Mouse (Mus musculus): ENCODE measurements at regions not wholly inside any gene's neighbourhood (a gene's known extent, or its start where the extent isn't known, plus 50 kb on each side); places are given as distances from the start of the nearest gene placed in this dataset.
"Not testable (repeated sequence)": the region's sequence is repeated elsewhere in the genome, so short reads cannot be mapped to it uniquely, and the experiment has no call there.

- no peak overlapping the region for H3K27ac ChIP-seq
- H3K4me3 ChIP-seq = no peak overlapping the region
- no peak for DNase-seq (ENCODE audit: low spot score)
- WGBS = 88% methylated on average over 6 of the region's 6 CpGs
- H3K4me1 ChIP-seq = no peaks in the 10 kb centered on the region
- H3K27me3 ChIP-seq (ENCODE audit: insufficient read depth, poor library complexity, severe bottlenecking) = no peaks in the 10 kb centered on the region
- H3K36me3 ChIP-seq = peaks cover 75% of the 10 kb centered on the region
- H3K9me3 ChIP-seq = no peaks in the 10 kb centered on the region
These were observed 138.8 kb upstream of the Rtl1 start for GRCm38 (mm10) chr12:109738911-109739310.

GRCm38 (mm10) chr12:109742486-109742885 is 142.4 kb upstream of the Rtl1 start:
- H3K9me3 ChIP-seq = no peaks in the 10 kb centered on the region
- H3K27me3 ChIP-seq (ENCODE audit: insufficient read depth, poor library complexity, severe bottlenecking) = no peaks in the 10 kb centered on the region
- peaks cover 6% of the 10 kb centered on the region for H3K4me1 ChIP-seq
- H3K4me3 ChIP-seq = no peak overlapping the region
- WGBS = 88% methylated on average over 11 of the region's 11 CpGs
- H3K36me3 ChIP-seq = peaks cover 60% of the 10 kb centered on the region
- no peak overlapping the region for H3K27ac ChIP-seq
- DNase-seq (ENCODE audit: low spot score) = peak; percentile 70

GRCm38 (mm10) chr12:109743036-109743650 is 143.0 kb upstream of the Rtl1 start:
- no peak overlapping the region for H3K27ac ChIP-seq
- H3K4me1 ChIP-seq = peaks cover 12% of the 10 kb centered on the region
- no peaks in the 10 kb centered on the region for H3K9me3 ChIP-seq
- H3K27me3 ChIP-seq (ENCODE audit: insufficient read depth, poor library complexity, severe bottlenecking) = no peaks in the 10 kb centered on the region
- no peak overlapping the region for H3K4me3 ChIP-seq
- peak; percentile 52 for DNase-seq (ENCODE audit: low spot score)
- peaks cover 58% of the 10 kb centered on the region for H3K36me3 ChIP-seq
- 91% methylated on average over 24 of the region's 24 CpGs for WGBS

- no peak for DNase-seq (ENCODE audit: low spot score)
- H3K9me3 ChIP-seq = no peaks in the 10 kb centered on the region
- no peak overlapping the region for H3K4me3 ChIP-seq
- peaks cover 19% of the 10 kb centered on the region for H3K4me1 ChIP-seq
- H3K27me3 ChIP-seq (ENCODE audit: insufficient read depth, poor library complexity, severe bottlenecking) = no peaks in the 10 kb centered on the region
- WGBS = 85% methylated on average over 4 of the region's 4 CpGs
- no peak overlapping the region for H3K27ac ChIP-seq
- H3K36me3 ChIP-seq = peaks cover 59% of the 10 kb centered on the region
These were observed 144.1 kb upstream of the Rtl1 start for GRCm38 (mm10) chr12:109744186-109744585.

GRCm38 (mm10) chr12:109745731-109746484 is 145.8 kb upstream of the Rtl1 start:
- 71% methylated on average over 15 of the region's 15 CpGs for WGBS
- no peak overlapping the region for H3K4me3 ChIP-seq
- H3K36me3 ChIP-seq = peaks cover 45% of the 10 kb centered on the region
- no peaks in the 10 kb centered on the region for H3K27me3 ChIP-seq (ENCODE audit: insufficient read depth, poor library complexity, severe bottlenecking)
- H3K4me1 ChIP-seq = peaks cover 35% of the 10 kb centered on the region
- H3K9me3 ChIP-seq = no peaks in the 10 kb centered on the region
- DNase-seq (ENCODE audit: low spot score) = peak; percentile 64
- H3K27ac ChIP-seq = 0 out of 2 replicates have a peak overlapping the region, but pooled peaks have one; percentile 16

- peaks cover 38% of the 10 kb centered on the region for H3K36me3 ChIP-seq
- no peaks in the 10 kb centered on the region for H3K27me3 ChIP-seq (ENCODE audit: insufficient read depth, poor library complexity, severe bottlenecking)
- no peak overlapping the region for H3K4me3 ChIP-seq
- peaks cover 36% of the 10 kb centered on the region for H3K4me1 ChIP-seq
- DNase-seq (ENCODE audit: low spot score) = peak; percentile 51
- no peaks in the 10 kb centered on the region for H3K9me3 ChIP-seq
- no peak overlapping the region for H3K27ac ChIP-seq
- 82% methylated on average over 5 of the region's 5 CpGs for WGBS
These were observed 147.1 kb upstream of the Rtl1 start for GRCm38 (mm10) chr12:109747201-109747600.

GRCm38 (mm10) chr12:109747776-109748175 is 147.6 kb upstream of the Rtl1 start:
- peaks cover 32% of the 10 kb centered on the region for H3K36me3 ChIP-seq
- no peaks in the 10 kb centered on the region for H3K27me3 ChIP-seq (ENCODE audit: insufficient read depth, poor library complexity, severe bottlenecking)
- 64% methylated on average over 13 of the region's 13 CpGs for WGBS
- no peak overlapping the region for H3K27ac ChIP-seq
- H3K4me1 ChIP-seq = peaks cover 36% of the 10 kb centered on the region
- peak; percentile 67 for DNase-seq (ENCODE audit: low spot score)
- H3K4me3 ChIP-seq = no peak overlapping the region
- no peaks in the 10 kb centered on the region for H3K9me3 ChIP-seq

GRCm38 (mm10) chr12:109748326-109749059 is 148.4 kb upstream of the Rtl1 start:
- peaks cover 25% of the 10 kb centered on the region for H3K36me3 ChIP-seq
- DNase-seq (ENCODE audit: low spot score) = peak; percentile 33

GRCm38 (mm10) chr12:109749256-109749655 is 149.1 kb upstream of the Rtl1 start:
- H3K9me3 ChIP-seq = no peaks in the 10 kb centered on the region
- peak overlapping the region; percentile 46 for H3K4me3 ChIP-seq
- no peak for DNase-seq (ENCODE audit: low spot score)
- peaks cover 36% of the 10 kb centered on the region for H3K4me1 ChIP-seq
- peaks cover 18% of the 10 kb centered on the region; the same call in 1 of the 2 replicates for H3K36me3 ChIP-seq
- H3K27ac ChIP-seq = peak overlapping the region; percentile 80
- 48% methylated on average over 2 of the region's 2 CpGs for WGBS
- H3K27me3 ChIP-seq (ENCODE audit: insufficient read depth, poor library complexity, severe bottlenecking) = no peaks in the 10 kb centered on the region

More at GRCm38 (mm10) chr12:109748326-109749059, 148.4 kb upstream of the Rtl1 start:
- H3K4me3 ChIP-seq = no peak overlapping the region
- peaks cover 36% of the 10 kb centered on the region for H3K4me1 ChIP-seq
- 74% methylated on average over 12 of the region's 12 CpGs for WGBS
- no peaks in the 10 kb centered on the region for H3K27me3 ChIP-seq (ENCODE audit: insufficient read depth, poor library complexity, severe bottlenecking)
- H3K9me3 ChIP-seq = no peaks in the 10 kb centered on the region
- peak overlapping the region; percentile 56; the same call in 1 of the 2 replicates for H3K27ac ChIP-seq

- Histone ChIP-seq H3K9me3 (no peaks in the 10 kb centered on the region), H3K4me1 (peaks cover 36% of the 10 kb centered on the region), H3K27me3 (ENCODE audit: insufficient read depth, poor library complexity, severe bottlenecking) (no peaks in the 10 kb centered on the region), H3K27ac (peak overlapping the region; percentile 80), H3K36me3 (peaks cover 15% of the 10 kb centered on the region; the same call in 1 of the 2 replicates), H3K4me3 (peak overlapping the region; percentile 46)
- 21% methylated on average over 14 of the region's 14 CpGs for WGBS
- DNase-seq (ENCODE audit: low spot score) = peak; percentile 73
These were observed 149.6 kb upstream of the Rtl1 start for GRCm38 (mm10) chr12:109749711-109750243.

GRCm38 (mm10) chr12:109754986-109755385 is 154.9 kb upstream of the Rtl1 start:
- H3K36me3 ChIP-seq = no peaks in the 10 kb centered on the region
- H3K4me3 ChIP-seq = no peak overlapping the region
- no peaks in the 10 kb centered on the region for H3K9me3 ChIP-seq
- H3K4me1 ChIP-seq = peaks cover 9% of the 10 kb centered on the region
- no peak overlapping the region for H3K27ac ChIP-seq
- DNase-seq (ENCODE audit: low spot score) = no peak
- 84% methylated on average over 7 of the region's 7 CpGs for WGBS
- no peaks in the 10 kb centered on the region for H3K27me3 ChIP-seq (ENCODE audit: insufficient read depth, poor library complexity, severe bottlenecking)

GRCm38 (mm10) chr12:109764293-109764692 is 164.2 kb upstream of the Rtl1 start:
- Histone ChIP-seq H3K4me1 (no peaks in the 10 kb centered on the region), H3K9me3 (no peaks in the 10 kb centered on the region), H3K36me3 (no peaks in the 10 kb centered on the region), H3K27me3 (ENCODE audit: insufficient read depth, poor library complexity, severe bottlenecking) (no peaks in the 10 kb centered on the region), H3K4me3 (no peak overlapping the region), H3K27ac (no peak overlapping the region)
- WGBS = 75% methylated on average over 4 of the region's 4 CpGs
- DNase-seq (ENCODE audit: low spot score) = no peak

- WGBS = 75% methylated on average over 5 of the region's 5 CpGs
- DNase-seq (ENCODE audit: low spot score); H3K4me3 ChIP-seq: not testable (repeated sequence)
These were observed 166.5 kb upstream of the Rtl1 start for GRCm38 (mm10) chr12:109766602-109767001.

More at GRCm38 (mm10) chr12:109766602-109767001, 166.5 kb upstream of the Rtl1 start:
- H3K9me3 ChIP-seq; H3K4me1 ChIP-seq; H3K36me3 ChIP-seq; H3K27ac ChIP-seq; H3K27me3 ChIP-seq (ENCODE audit: insufficient read depth, poor library complexity, severe bottlenecking): not testable (repeated sequence)

All from heart, embryonic 10.5 days (tissue).